Mouse (Mus musculus) gastrocnemius, postnatal 14 days (tissue): ENCODE measurements around the gene Hist2h2ab. TPM values are rescaled to one million over a fixed set of nuclear protein-coding genes. Genes with fewer than 3 reads are reported as not detected.
"Not testable (repeated sequence)": the region's sequence is repeated elsewhere in the genome, so short reads cannot be mapped to it uniquely, and the experiment has no call there.

Experiments used
- DNase-seq: peaks from one replicate; pipeline ENCODE4 v3.0.0; 2021; ENCODE audit warnings: mixed read lengths
- intact Hi-C: fragments of 180-260 bp; cut with DNase I; formaldehyde crosslinking; loops from one replicate; pipeline ENCODE4 v1.15.1; 2025; ENCODE audit warnings: low total_unique reads
- total RNA-seq, 2 experiments: library from RNA; stranded (reverse); gene quantifications; 2 replicates each; pipeline ENCODE4 v1.2.3; 2021

Gene Hist2h2ab
- total RNA-seq, 2 experiments from 2014 or later = 3.4 to 7.1 TPM

- DNase-seq = no peak
- intact Hi-C loops = no loop called here
Observed at GRCm38 (mm10) chr3:96249034-96249345, 29.3 kb downstream of the Hist2h2ab start.

GRCm38 (mm10) chr3:96250890-96251289, 31.2 kb downstream of the Hist2h2ab start:
- intact Hi-C loops = no loop called here
- DNase-seq = no peak

- intact Hi-C loops = no loop called here
- no peak for DNase-seq
Observed at GRCm38 (mm10) chr3:96251787-96252186, 32.1 kb downstream of the Hist2h2ab start.

GRCm38 (mm10) chr3:96254683-96255355, 35.2 kb downstream of the Hist2h2ab start:
- no peak for DNase-seq
- intact Hi-C loops = no loop called here

- intact Hi-C loops = no loop called here
- no peak for DNase-seq
Observed at GRCm38 (mm10) chr3:96255926-96256593, 36.4 kb downstream of the Hist2h2ab start.

GRCm38 (mm10) chr3:96257190-96257589, 37.5 kb downstream of the Hist2h2ab start:
- intact Hi-C loops = no loop called here
- no peak for DNase-seq

GRCm38 (mm10) chr3:96260220-96260619, 40.6 kb downstream of the Hist2h2ab start:
- intact Hi-C loops = no loop called here
- DNase-seq = no peak

- no peak for DNase-seq
- intact Hi-C loops = no loop called here
Observed at GRCm38 (mm10) chr3:96261623-96262022, 42.0 kb downstream of the Hist2h2ab start.

GRCm38 (mm10) chr3:96262216-96262875, 42.7 kb downstream of the Hist2h2ab start:
- intact Hi-C loops = no loop called here
- DNase-seq = peak; percentile 82

GRCm38 (mm10) chr3:96262979-96263550, 43.4 kb downstream of the Hist2h2ab start, which contains the start of gene Hist2h4:
TSS of gene Hist2h4 (minus strand) at chr3:96263311.
- intact Hi-C loops = no loop called here
- DNase-seq = peak; percentile 89

GRCm38 (mm10) chr3:96263558-96264403, 44.1 kb downstream of the Hist2h2ab start:
- peak; percentile 25 for DNase-seq
- intact Hi-C loops = no loop called here

- intact Hi-C loops = no loop called here
- no peak for DNase-seq
Observed at GRCm38 (mm10) chr3:96264404-96264949, 44.8 kb downstream of the Hist2h2ab start.

GRCm38 (mm10) chr3:96266132-96266710, 46.6 kb downstream of the Hist2h2ab start:
- DNase-seq = no peak
- intact Hi-C loops = no loop called here

GRCm38 (mm10) chr3:96267541-96267940, 47.9 kb downstream of the Hist2h2ab start:
- DNase-seq = no peak
- intact Hi-C loops = no loop called here

GRCm38 (mm10) chr3:96268051-96268775, 48.5 kb downstream of the Hist2h2ab start, which contains the start of gene Hist2h3b:
TSS of gene Hist2h3b (plus strand) at chr3:96268654.
- intact Hi-C loops = no loop called here
- DNase-seq = peak; percentile 71

GRCm38 (mm10) chr3:96268776-96269378, 49.2 kb downstream of the Hist2h2ab start:
- intact Hi-C loops = not testable (repeated sequence)

More at GRCm38 (mm10) chr3:96268776-96269378, 49.2 kb downstream of the Hist2h2ab start:
- not testable (repeated sequence) for DNase-seq
